Mouse (Mus musculus) embryo, embryonic 11.5 days (tissue): ENCODE data around the gene Ilf2.

Source experiments
- DNase-seq: peaks from one replicate; pipeline ENCODE4 v3.0.0-alpha.2; 2012; ENCODE audit warnings: low read depth, low spot score

Ilf2 gene

DNA sequence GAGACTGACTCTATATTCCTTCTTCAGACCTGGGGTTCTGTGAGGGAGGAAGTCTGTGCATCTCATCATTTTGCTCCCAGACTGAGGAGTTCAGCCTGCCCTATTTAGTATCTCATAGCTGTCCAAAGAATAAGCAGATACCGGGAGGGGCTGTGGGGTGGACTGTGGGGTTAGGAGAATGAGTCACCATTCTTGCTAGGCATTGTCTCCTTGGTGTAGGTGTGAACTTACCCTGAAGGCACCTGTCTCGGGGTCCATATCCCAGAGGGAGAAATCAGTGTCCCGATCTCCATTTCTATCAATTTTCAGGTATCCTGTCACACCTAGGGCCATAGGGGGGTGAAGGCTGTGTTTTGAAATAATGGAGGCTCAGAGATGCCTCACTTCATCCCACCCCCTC is 14.0 kb upstream of the Ilf2 start:
- DNase-seq: no peak

DNA sequence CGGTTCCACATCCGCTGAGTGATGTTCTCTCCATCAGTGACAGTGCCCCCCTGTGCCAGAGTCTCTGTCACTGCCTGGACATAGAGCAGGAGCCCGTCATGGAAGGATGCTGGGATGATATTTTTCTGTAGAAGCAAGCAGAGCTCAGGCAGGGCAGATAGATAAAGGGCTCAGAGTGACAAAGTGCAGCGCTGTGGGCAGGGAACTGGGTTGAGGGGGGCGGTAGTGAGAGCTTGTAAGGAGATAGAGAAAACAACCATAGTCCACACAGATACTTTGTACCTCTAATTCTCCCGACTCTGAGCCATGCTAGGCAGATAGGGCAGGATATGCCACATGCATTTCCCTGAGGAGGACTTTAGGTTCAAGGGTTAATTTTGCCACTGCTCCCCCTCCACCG is 13.3 kb upstream of the Ilf2 start:
- no peak for DNase-seq

GRCm38 (mm10) chr3:90464552-90465080 is 11.3 kb upstream of the Ilf2 start:
- DNase-seq: no peak

DNA sequence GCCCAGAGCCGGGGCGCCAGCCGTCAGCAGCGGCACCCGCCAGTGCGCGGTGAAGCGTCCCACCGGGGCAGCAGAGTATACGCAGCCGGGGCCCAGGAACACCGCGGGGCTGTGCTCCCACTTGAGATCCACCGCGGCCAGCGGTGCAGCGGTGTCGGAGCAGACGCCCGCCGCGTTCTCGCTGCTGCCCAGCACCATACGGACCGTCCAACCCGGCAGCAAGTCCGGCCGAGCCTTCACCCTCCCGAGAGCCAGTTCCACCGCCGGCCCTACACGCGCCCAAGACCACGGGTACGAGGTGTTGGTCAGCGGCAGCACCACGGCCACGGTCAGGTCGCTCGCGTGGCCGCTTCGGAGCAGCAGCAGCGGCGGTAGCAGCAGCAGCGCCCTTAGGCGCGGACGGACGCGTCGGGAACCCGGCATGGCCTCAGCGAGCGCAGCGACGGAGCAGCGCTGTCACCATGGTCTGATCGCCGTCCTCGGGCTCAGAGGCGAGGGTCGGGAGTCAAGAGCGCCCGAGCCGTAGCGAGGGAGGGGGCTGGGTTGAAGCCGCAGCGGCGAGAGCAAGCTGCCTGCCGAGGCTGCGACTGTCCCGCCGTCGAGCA is 10.7 kb upstream of the Ilf2 start:
- DNase-seq: no peak

- DNase-seq: no peak
Measured at GRCm38 (mm10) chr3:90465686-90466310, 10.1 kb upstream of the Ilf2 start, which contains the start of gene Npr1. TSS of gene Npr1 (minus strand) at chr3:90465866.

DNA sequence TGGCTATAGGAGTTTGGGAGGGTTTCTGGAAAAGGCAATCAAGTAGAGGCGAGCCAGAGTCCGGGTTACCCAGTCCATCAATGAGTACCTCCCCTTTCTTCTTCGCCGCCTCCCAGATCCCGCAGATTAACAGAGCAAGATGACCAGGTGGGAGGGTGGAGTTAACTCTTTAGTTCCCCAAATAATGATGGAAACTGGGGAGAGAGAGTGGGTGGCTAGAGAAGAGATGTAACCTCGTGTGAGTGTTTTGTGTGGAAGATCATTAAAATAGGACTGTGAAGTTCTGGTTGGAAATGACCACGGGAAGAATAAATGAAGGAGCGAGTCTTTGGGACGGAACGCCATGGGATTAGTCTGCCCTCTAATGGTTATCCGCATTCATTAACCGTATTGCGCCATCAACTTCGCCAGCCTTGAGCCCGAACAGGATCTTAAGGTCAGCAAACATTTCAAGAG is 9.6 kb upstream of the Ilf2 start:
- peak; percentile 49 for DNase-seq

- no peak for DNase-seq
Measured at GRCm38 (mm10) chr3:90467618-90468300, 8.2 kb upstream of the Ilf2 start.

DNA sequence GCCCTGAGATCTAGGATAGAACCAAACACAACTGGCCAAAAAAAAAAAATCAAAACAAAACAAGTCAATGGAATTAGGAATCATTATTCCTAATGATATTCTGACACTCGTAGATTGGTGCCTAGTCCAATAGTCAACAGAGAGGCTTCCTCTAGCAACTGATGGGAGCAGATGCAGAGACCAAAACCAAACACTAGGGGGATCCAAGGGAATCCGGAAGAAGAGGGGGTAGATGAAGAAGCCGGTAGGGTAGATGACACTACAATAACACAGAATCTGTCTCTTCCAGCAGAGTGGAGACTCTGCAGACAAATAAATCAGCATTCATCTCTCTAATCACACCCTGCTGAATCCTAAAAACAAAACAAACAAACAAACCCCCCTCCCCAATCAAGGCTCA is 3.7 kb upstream of the Ilf2 start:
- DNase-seq: no peak

GRCm38 (mm10) chr3:90475151-90475830 is 635 bp upstream of the Ilf2 start:
- no peak for DNase-seq

GRCm38 (mm10) chr3:90486998-90487397 is 11.1 kb downstream of the Ilf2 start:
- DNase-seq: no peak

- no peak for DNase-seq
Measured at GRCm38 (mm10) chr3:90488576-90488975, 12.7 kb downstream of the Ilf2 start.

- DNase-seq: peak; percentile 93
Measured at GRCm38 (mm10) chr3:90490696-90491256, 14.8 kb downstream of the Ilf2 start, which contains the start of gene Snapin. TSS of gene Snapin (minus strand) at chr3:90491033.

- DNase-seq: no peak
Measured at GRCm38 (mm10) chr3:90491350-90491749, 15.4 kb downstream of the Ilf2 start.

DNA sequence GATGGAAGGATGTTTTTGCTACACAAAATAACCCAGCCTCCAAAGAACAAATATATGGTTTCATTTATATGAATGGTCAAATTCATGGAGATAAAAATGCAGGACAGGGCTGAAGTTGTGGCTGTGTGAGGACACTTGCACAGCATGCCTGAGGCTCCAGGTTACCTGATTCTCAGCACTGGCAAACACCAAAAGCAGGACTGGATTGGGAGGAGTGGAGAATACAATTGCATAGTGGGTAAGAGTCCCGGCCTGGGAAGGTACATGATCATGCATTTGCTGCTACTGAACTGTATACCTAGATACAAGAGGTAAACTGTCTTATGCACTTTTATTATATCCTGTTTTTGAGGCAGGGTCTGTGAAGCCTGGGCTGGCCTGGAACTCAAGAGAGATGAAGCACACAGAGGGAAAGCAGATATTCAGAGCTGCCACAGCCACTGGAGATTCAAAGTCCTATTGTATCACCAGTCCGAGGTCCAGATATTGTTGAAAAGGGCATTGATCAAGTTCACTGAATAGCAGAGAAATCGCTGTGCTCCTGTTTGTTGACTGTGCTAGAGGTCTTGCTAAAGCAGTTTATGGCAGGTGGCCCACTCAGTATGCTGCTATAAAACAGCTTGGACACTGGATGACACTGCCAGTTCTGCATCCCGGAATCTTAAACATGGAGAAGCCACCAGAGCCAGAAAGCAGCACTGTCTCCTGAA is 18.1 kb downstream of the Ilf2 start:
- DNase-seq: no peak

GRCm38 (mm10) chr3:90495850-90496525 is 20.1 kb downstream of the Ilf2 start:
- no peak for DNase-seq

- no peak for DNase-seq
Measured at GRCm38 (mm10) chr3:90497597-90497996, 21.7 kb downstream of the Ilf2 start.

DNA sequence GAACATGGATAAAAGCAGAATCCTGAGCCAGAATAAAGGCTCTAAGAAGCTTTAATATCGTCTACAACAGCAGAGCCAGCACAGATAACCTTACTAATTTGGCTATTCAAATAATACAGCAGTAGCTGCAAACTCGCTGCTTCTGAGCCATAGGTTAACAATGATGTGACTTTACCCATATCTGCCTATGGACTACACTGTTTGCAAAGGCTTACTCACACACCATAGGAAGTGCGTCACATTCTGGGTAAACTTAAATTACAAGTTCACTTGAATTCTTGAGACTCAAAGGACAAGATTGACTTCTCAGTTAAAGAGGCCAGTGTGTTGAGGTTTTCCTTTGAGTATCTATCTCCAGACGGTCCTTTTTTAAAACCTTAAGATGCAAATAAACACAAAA is 27.5 kb downstream of the Ilf2 start:
- no peak for DNase-seq

DNA sequence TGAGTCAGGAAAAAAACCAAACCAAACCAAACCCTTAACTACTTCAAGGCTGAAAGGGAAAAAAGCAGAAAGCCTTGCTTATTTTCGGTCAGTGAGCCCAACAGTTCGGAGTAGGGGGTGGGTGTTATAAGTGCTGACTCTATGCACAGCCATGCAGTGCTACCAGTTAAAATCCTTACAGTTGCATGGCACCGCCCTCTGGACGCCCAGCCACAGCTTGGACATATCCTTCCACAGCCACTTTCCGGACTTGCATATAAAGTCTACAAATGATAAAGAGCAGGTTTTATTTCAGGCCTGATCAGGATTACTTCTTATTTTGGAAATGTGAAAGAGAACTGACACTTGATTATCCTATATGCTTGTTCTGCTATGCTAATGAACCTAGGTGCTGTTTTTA is 29.3 kb downstream of the Ilf2 start:
- no peak for DNase-seq

- no peak for DNase-seq
Measured at GRCm38 (mm10) chr3:90506362-90506761, 30.4 kb downstream of the Ilf2 start.

GRCm38 (mm10) chr3:90508287-90508949 is 32.5 kb downstream of the Ilf2 start:
- no peak for DNase-seq
